ENCODE assay signal across 1 mouse cellular context in the genomic region with DNA sequence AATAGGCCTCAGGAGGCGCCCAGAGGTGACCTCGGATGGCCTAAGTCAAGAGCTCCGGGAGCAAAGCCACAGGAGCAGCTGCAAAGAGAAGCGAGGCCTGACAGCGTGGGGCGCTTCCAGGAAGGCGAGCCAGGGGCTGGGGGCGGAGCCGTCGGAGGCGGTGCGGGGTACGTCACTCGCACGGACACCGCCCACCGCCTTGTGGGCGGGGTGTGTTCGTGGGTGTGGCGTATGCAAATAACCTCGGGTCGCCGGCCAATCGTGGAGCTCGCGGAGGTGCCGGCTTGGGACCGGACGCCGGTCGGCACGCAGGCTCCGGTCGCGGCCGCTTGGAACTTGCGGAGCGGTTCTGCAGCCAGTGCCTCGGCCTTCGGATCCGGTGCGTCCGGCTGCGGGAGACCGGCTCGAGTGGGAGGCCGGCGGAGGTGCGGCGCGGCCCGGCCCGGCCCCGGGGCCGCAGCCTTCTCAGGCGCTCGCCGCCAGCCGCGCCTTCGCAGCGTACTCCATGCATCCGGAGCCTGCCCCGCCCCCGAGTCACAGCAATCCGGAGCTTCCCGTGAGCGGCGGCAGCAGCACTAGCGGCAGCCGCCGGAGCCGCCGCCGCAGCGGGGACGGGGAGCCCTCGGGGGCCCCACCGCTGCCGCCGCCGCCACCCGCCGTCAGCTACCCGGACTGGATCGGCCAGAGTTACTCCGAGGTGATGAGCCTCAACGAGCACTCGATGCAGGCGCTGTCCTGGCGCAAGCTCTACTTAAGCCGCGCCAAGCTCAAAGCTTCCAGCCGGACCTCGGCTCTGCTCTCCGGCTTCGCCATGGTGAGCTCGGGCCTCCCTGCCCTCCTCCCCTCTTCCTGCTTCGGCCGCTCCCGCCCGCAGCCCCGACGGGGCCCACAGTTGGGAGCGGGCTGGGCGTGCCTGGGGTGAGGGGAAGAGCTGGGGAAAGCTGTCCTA.
TF ChIP-seq lines count a peak whose summit lies in the region.

A gene (plus strand): TSS at position 322 of the 949 bp plus-strand sequence.

TF ChIP-seq in CH12.LX, 34 proteins besides CTCF, POLR2A, EP300 and RAD21 (continued from another document):
- no peak; the same call in 1 of the 2 replicates for TF ChIP-seq IRF4 (IDR thresholded peaks at IDR 0.05; ENCODE audit: low read depth, low read length)
- TF ChIP-seq POLR2AphosphoS2 (IDR thresholded peaks at IDR 0.05; ENCODE audit: low read depth, low read length), result peak; percentile 84; the same call in 1 of the 2 replicates
- peak; percentile 56; the same call in 1 of the 2 replicates for TF ChIP-seq MXI1 (IDR thresholded peaks at IDR 0.05; ENCODE audit: low read depth, low read length)
TF ChIP-seq in CH12.LX: peak in this region for 10.
